Mouse (Mus musculus) ES-Bruce4 (cell line): ENCODE measurements around the gene Mark1. TPM values are rescaled to one million over a fixed set of nuclear protein-coding genes. Genes with fewer than 3 reads are reported as not detected.

Source experiments
- H3K27ac ChIP-seq: 2 replicates; pipeline ENCODE4 v1.5.1; 2012; ENCODE audit warnings: low read length, inconsistent platforms; ENCODE audit not compliant: insufficient read depth
- H3K27me3 ChIP-seq: 2 replicates; pipeline ENCODE4 v1.6.1; 2012; ENCODE audit warnings: mild to moderate bottlenecking, low read length, inconsistent platforms; ENCODE audit not compliant: control insufficient read depth, poor library complexity, insufficient read depth, severe bottlenecking
- H3K36me3 ChIP-seq: 2 replicates; pipeline ENCODE4 v1.6.1; 2012; ENCODE audit warnings: inconsistent platforms, mild to moderate bottlenecking, low read length, moderate library complexity; ENCODE audit not compliant: control insufficient read depth, poor library complexity, insufficient read depth, severe bottlenecking
- H3K4me1 ChIP-seq: one replicate; pipeline ENCODE4 v1.8.1; 2011; ENCODE audit warnings: low read length; ENCODE audit not compliant: control insufficient read depth, insufficient read depth
- H3K4me3 ChIP-seq: 2 replicates; pipeline ENCODE4 v1.5.1; 2011; ENCODE audit warnings: low read depth, mild to moderate bottlenecking, low read length
- H3K9ac ChIP-seq: 2 replicates; pipeline ENCODE4 v1.6.1; 2012; ENCODE audit warnings: low read depth, mild to moderate bottlenecking, inconsistent platforms; ENCODE audit not compliant: poor library complexity, severe bottlenecking
- H3K9me3 ChIP-seq: replicated peaks from 2 replicates; pipeline ENCODE4 v1.6.1; 2012; ENCODE audit warnings: mild to moderate bottlenecking, low read length, inconsistent platforms; ENCODE audit not compliant: control insufficient read depth, poor library complexity, insufficient read depth, severe bottlenecking
- CTCF ChIP-seq: IDR thresholded peaks from one replicate; pipeline ENCODE4 v1.8.1; 2011; ENCODE audit warnings: low read depth, low read length
- EP300 ChIP-seq: IDR thresholded peaks from 2 replicates; pipeline ENCODE4 v1.6.1; 2011; ENCODE audit warnings: low read depth, low read length; ENCODE audit not compliant: insufficient read depth
- POLR2A ChIP-seq: IDR thresholded peaks from one replicate; pipeline ENCODE4 v1.8.1; 2011; ENCODE audit warnings: low read length; ENCODE audit not compliant: insufficient read depth
- polyA plus RNA-seq: library from polyadenylated mRNA; stranded (reverse); fragments of >200 nt; gene quantifications from 2 replicates; pipeline ENCODE4 v1.2.4, GENCODE M21; 2011; ENCODE audit warnings: low read depth; ENCODE audit not compliant: missing spikeins, insufficient read depth, insufficient read length

The Mark1 gene
- polyA plus RNA-seq, 1 experiment: 12.7 TPM

DNA sequence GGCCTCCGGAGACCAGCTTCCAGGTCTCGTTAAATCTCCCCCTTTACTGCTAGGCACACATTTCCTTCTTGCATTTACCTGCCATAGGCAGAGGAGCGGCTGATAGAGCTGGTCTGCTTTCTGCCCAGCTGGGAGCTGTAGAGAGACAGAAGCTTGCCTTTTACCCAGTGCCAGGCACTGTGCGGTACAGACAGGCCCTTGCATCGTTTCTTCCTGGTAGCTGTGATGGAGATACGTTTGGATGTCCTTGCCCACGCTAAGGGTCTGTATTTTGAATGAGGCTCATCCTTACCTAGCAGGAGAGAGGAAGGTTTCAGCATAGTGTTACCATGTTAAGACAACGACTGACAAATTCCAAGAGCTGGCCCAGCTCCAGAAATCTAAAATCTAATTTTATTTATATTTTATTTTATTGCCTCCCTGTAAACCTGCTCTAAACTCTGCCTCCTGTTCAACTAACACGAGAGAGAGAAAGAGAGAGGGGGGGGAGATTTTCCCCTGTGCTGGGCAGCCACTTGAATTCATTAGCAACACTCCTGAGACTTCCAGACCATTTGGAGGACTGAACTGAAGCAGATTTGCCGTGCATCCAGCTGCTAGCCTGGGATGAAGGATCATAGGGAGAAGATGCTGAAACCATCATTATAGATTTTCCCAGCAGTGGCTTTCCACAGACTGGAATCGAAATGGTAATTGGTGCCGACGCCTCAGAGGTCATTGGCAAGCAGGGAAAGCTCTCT is 21.2 kb upstream of the Mark1 start:
- peaks cover 3% of the 10 kb centered on the region; the same call in 1 of the 2 replicates for H3K9me3 ChIP-seq
- H3K36me3 ChIP-seq: no peaks in the 10 kb centered on the region
- no peak overlapping the region for H3K27ac ChIP-seq
- H3K27me3 ChIP-seq: no peaks in the 10 kb centered on the region
- H3K4me3 ChIP-seq: no peak overlapping the region
- no peak overlapping the region for H3K9ac ChIP-seq
- no peaks in the 10 kb centered on the region for H3K4me1 ChIP-seq
- TF ChIP-seq CTCF (no peak), EP300 (no peak), POLR2A (no peak)

DNA sequence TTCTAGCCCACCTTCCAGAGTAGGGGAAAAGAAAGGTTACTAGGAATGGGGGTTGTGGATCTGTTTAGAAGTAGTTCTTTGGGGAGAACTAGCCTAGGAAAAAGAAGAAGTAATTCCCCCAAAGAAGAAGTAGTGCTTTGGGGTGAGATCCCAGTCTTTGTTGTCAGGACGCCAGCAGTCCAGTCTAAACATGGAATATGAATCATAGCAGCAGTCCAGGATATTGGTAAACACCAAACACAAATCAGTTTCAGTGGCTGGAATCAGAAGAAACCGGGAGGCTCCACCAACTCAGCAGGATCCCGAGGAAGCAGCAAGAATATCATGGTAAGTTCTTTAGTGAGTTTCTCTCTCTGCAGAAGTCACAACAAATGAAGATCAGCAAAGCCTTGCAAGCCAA is 13.2 kb upstream of the Mark1 start:
- no peak overlapping the region for H3K27ac ChIP-seq
- H3K9me3 ChIP-seq: no peaks in the 10 kb centered on the region
- no peak overlapping the region for H3K4me3 ChIP-seq
- H3K36me3 ChIP-seq: no peaks in the 10 kb centered on the region
- H3K27me3 ChIP-seq: no peaks in the 10 kb centered on the region
- H3K9ac ChIP-seq: no peak overlapping the region
- no peaks in the 10 kb centered on the region for H3K4me1 ChIP-seq
- no peak for TF ChIP-seq EP300

DNA sequence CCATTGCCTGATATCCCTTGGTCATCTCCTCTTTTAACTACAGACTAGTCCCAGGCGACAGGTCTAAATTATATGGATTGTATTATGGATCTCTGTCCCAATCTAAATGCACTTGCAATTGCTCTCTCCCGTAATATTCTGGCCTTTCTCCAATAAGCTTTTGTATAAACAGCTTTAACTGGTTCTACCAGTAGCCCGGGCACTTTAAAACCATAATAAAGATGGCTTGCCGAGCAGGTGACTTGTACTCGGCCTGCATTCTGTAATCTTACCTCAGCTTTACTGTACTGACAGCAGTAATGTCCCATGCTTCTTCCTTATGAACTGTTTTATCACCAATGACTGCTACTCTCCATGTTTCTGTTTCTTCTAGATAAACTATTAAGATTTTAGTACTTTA is 7.7 kb upstream of the Mark1 start:
- Histone ChIP-seq H3K36me3 (no peaks in the 10 kb centered on the region), H3K4me1 (no peaks in the 10 kb centered on the region), H3K27me3 (no peaks in the 10 kb centered on the region), H3K9ac (no peak overlapping the region), H3K9me3 (no peaks in the 10 kb centered on the region), H3K4me3 (no peak overlapping the region), H3K27ac (no peak overlapping the region)
- TF ChIP-seq CTCF (no peak), POLR2A (no peak), EP300 (no peak)

DNA sequence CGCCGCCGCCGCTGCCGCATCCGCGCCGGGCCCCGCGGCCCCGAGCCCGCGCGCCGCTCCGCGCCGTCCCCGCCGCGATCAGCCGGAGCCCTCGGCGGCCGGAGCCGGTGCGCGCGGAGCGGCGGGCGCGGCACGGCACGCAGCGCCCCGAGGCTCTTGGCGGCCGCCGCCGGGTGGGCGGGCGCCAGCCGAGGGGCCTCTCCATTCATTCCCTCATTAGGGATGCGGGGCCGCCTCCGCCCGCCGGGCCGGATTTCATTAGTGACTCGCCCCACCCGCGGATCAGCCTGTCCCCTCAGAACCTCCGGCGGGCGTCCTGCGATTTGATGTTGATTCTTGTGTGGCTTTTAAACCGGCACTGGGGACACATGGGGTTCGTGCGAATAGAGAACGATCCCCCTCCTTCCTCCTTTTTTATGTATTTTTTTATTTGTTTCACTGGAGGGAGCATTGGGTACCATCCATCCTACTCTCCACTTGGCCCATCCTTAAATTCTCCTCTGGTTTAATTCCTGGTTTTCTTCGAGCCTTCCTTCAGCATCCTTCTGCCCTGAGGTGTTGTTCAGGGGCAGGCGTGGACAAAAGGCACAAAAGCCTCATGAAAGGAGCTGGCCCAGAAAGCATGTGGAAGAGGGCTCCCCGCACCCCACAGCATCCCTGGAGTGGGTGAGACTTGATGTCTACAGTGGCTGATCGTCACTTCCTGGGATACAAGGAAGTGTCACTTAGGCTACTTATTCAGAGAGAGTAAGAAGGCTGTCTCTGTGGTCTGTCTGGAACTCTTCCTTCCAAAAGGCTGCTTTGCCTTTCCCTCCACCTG is 620 bp upstream of the Mark1 start:
- H3K36me3 ChIP-seq: no peaks in the 10 kb centered on the region
- no peak overlapping the region for H3K27ac ChIP-seq
- H3K4me3 ChIP-seq: peak overlapping the region; percentile 25
- H3K4me1 ChIP-seq: no peaks in the 10 kb centered on the region
- H3K9ac ChIP-seq: peak overlapping the region; percentile 97
- H3K9me3 ChIP-seq: no peaks in the 10 kb centered on the region
- H3K27me3 ChIP-seq: peaks cover 6% of the 10 kb centered on the region
- TF ChIP-seq POLR2A (no peak), CTCF (no peak), EP300 (no peak)

DNA sequence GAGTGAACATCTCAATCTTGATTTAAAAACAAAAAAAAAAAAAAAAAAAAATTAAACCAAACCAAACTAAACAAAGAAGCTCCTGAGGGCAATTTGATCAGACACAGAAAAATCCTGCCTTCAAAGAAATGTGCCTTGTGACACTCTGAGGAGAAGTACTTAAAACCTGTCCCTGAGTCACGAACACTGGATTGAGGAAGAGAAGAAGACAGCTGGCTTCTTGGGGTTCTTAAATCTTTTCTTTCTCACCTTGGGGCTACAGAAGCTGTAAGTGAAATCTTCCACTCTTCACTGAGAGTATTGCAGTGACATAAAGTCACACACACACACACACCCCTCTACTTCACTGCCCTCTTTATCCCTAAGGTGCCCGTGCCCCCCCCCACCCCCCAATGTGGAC is 739 bp downstream of the Mark1 start:
- Histone ChIP-seq H3K9me3 (no peaks in the 10 kb centered on the region), H3K36me3 (no peaks in the 10 kb centered on the region), H3K27ac (no peak overlapping the region), H3K9ac (peak overlapping the region; percentile 97), H3K4me3 (peak overlapping the region; percentile 73), H3K4me1 (no peaks in the 10 kb centered on the region), H3K27me3 (peaks cover 6% of the 10 kb centered on the region)
- no peak for TF ChIP-seq POLR2A

DNA sequence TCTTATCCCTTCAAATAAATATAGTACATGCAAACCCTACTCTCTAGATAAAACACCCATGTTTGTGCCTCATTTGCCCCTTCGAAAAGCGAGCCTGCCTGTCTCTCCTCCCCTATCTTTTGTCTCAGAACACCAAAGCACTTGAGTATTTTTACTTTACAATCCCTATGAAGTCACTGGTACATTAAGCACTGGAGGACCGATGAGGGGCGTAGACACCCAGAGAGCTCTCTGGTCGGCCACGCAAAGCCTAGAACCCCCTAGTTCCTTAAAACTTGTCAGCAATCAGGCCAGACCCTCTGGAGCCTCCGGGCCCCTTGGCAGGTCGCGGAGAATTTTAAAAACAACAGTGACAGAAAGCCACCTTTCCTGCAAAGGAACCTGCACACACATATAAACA is 1.2 kb downstream of the Mark1 start:
- no peaks in the 10 kb centered on the region for H3K36me3 ChIP-seq
- no peak for TF ChIP-seq CTCF
- TF ChIP-seq POLR2A: no peak
- no peak for TF ChIP-seq EP300
- no peak overlapping the region for H3K9ac ChIP-seq
- peaks cover 6% of the 10 kb centered on the region for H3K27me3 ChIP-seq
- H3K9me3 ChIP-seq: no peaks in the 10 kb centered on the region
- no peak overlapping the region for H3K27ac ChIP-seq
- no peaks in the 10 kb centered on the region for H3K4me1 ChIP-seq
- no peak overlapping the region for H3K4me3 ChIP-seq
